Mouse (Mus musculus): ENCODE measurements around the gene Naa10.

DNA sequence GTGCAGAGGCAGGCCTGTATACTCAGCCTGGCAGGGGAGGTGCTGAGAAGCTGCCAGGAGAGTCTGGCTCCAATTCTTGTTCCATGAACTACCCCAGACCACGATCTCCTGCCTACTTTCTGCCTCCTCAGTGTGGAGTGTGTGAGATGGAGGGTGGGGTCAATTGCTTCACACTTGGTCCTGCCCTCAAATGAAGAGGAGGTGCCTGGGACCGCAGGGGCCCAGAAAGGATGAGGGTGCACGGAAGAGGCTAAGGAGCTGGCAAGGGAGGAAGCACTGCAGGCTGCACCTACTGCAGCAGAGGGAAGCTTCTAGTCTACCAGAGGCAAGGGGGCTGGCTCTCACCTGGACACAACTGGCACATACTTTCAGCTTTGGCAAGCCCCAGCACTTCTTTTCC lies 42.6 kb upstream of the Naa10 start:
- TF ChIP-seq POLR2A (IDR thresholded peaks at IDR 0.05; ENCODE audit: control insufficient read depth, extremely low read depth, insufficient read depth, low read length, poor library complexity) (0 out of 2 replicates have a peak, but pooled peaks have one; percentile 26), CTCF (IDR thresholded peaks at IDR 0.05; ENCODE audit: borderline replicate concordance, control insufficient read depth, extremely low read depth, insufficient read depth, low read length, poor library complexity) (no peak)

Measured in thymus, adult 2 months (tissue).